Mouse (Mus musculus) hindbrain, embryonic 11.5 days (tissue): ENCODE results near the gene Eid2b. TPM values are rescaled to one million over a fixed set of nuclear protein-coding genes. Genes with fewer than 3 reads are reported as not detected.

Source experiments
- ATAC-seq: fragments of 200-750 bp; cut with Nextera tagmentation; 2 replicates; pipeline ENCODE4 v1.8.0; 2017; ENCODE audit warnings: mild to moderate bottlenecking, moderate TSS enrichment, moderate library complexity; ENCODE audit not compliant: low FRiP score
- DNase-seq: peaks from one replicate; pipeline ENCODE4 v3.0.0-alpha.2; 2015; ENCODE audit warnings: low spot score
- H3K27ac ChIP-seq: fragments of 300-500 bp; sonication (generic); 2 replicates; pipeline ENCODE4 v1.5.1; 2014; ENCODE audit warnings: mild to moderate bottlenecking, low read depth, low read length
- H3K27me3 ChIP-seq: fragments of 300-500 bp; sonication (generic); 2 replicates; pipeline ENCODE4 v1.6.1; 2014; ENCODE audit warnings: mild to moderate bottlenecking, low read length, moderate library complexity, mixed read lengths; ENCODE audit not compliant: control insufficient read depth, insufficient read depth
- H3K36me3 ChIP-seq: fragments of 300-500 bp; sonication (generic); 2 replicates; pipeline ENCODE4 v1.6.1; 2014; ENCODE audit warnings: mild to moderate bottlenecking, low read length, moderate library complexity, mixed read lengths; ENCODE audit not compliant: control insufficient read depth, insufficient read depth
- H3K4me1 ChIP-seq: fragments of 300-500 bp; sonication (generic); replicated peaks from 2 replicates; pipeline ENCODE4 v1.6.1; 2014; ENCODE audit warnings: low read length, mixed read lengths; ENCODE audit not compliant: control insufficient read depth, insufficient read depth
- H3K4me2 ChIP-seq: fragments of 300-500 bp; sonication (generic); replicated peaks from 2 replicates; pipeline ENCODE4 v1.6.1; 2014; ENCODE audit warnings: mild to moderate bottlenecking, low read depth, low read length
- H3K4me3 ChIP-seq: fragments of 300-500 bp; sonication (generic); 2 replicates; pipeline ENCODE4 v1.5.1; 2014; ENCODE audit warnings: low read depth, low read length
- H3K9ac ChIP-seq: fragments of 300-500 bp; sonication (generic); 2 replicates; pipeline ENCODE4 v1.6.1; 2014; ENCODE audit warnings: low read depth, low read length
- H3K9me3 ChIP-seq: fragments of 300-500 bp; sonication (generic); 2 replicates; pipeline ENCODE4 v1.6.1; 2016; ENCODE audit warnings: low read length; ENCODE audit not compliant: control insufficient read depth
- WGBS: fragments of 180-500 bp; shearing (Covaris S2); extraction: QIAGEN DNeasy Blood & Tissue Kit; methylation state at CpG from one replicate; pipeline ENCODE4 v1.1.7; 2014; 5-methylcytosine and 5-hydroxymethylcytosine counted together
- polyA plus RNA-seq: library from polyadenylated mRNA; unstranded; fragments of >200 nt; fragmentation: Nextera tagmentation; extraction: Ambion mirVana; gene quantifications from 2 replicates; pipeline ENCODE4 v1.2.1, GENCODE M21; 2014

Eid2b gene
- polyA plus RNA-seq, 1 experiment from 2014 or later = 17.4 TPM

GRCm38 (mm10) chr7:28328260-28328659 lies 50.7 kb downstream of the Eid2b start:
- Histone ChIP-seq H3K4me1 (no peaks in the 10 kb centered on the region), H3K36me3 (peaks cover 22% of the 10 kb centered on the region), H3K27me3 (no peaks in the 10 kb centered on the region), H3K9ac (no peak overlapping the region), H3K4me3 (no peak overlapping the region), H3K27ac (no peak overlapping the region), H3K9me3 (no peaks in the 10 kb centered on the region), H3K4me2 (no peak overlapping the region)
- ATAC-seq (no peak), DNase-seq (no peak)
- 100% methylated on average over 2 of the region's 2 CpGs for WGBS

Other genes with a start within 250 kb of the Eid2b start
- 415 and 426 TPM in 2 replicates for gene Psmc4, start 227.6 kb upstream of the Eid2b start, polyA plus RNA-seq
- gene Fcgbp, start 206.5 kb upstream of the Eid2b start, polyA plus RNA-seq = 0.27 and 0.43 TPM in 2 replicates
- gene 9530053A07Rik, start 148.3 kb upstream of the Eid2b start, polyA plus RNA-seq = 0.05 and 0.07 TPM in 2 replicates
- gene Fbl, start 108.0 kb upstream of the Eid2b start, polyA plus RNA-seq = 38.3 and 45.9 TPM in 2 replicates
- gene Dyrk1b, start 98.3 kb upstream of the Eid2b start, polyA plus RNA-seq = 18.1 and 23.5 TPM in 2 replicates
- 7.2 and 12.7 TPM in 2 replicates for gene Eid2, start 9.9 kb upstream of the Eid2b start, polyA plus RNA-seq
- 0.46 and 0.52 TPM in 2 replicates for gene Selenov, start 13.4 kb downstream of the Eid2b start, polyA plus RNA-seq
- 77.4 and 86.1 TPM in 2 replicates for gene Dll3, start 24.5 kb downstream of the Eid2b start, polyA plus RNA-seq
- gene Timm50, start 34.3 kb downstream of the Eid2b start, polyA plus RNA-seq = 189 and 201 TPM in 2 replicates
- 68.0 and 74.9 TPM in 2 replicates for gene Supt5, start 61.0 kb downstream of the Eid2b start, polyA plus RNA-seq
- 746 and 776 TPM in 2 replicates for gene Rps16, start 72.9 kb downstream of the Eid2b start, polyA plus RNA-seq
- 39.5 and 48.0 TPM in 2 replicates for gene Plekhg2, start 94.9 kb downstream of the Eid2b start, polyA plus RNA-seq
- 3.4 and 3.9 TPM in 2 replicates for gene Zfp36, start 102.5 kb downstream of the Eid2b start, polyA plus RNA-seq
- gene Med29, start 115.0 kb downstream of the Eid2b start, polyA plus RNA-seq = 47.6 and 49.7 TPM in 2 replicates
- 77.6 and 79.9 TPM in 2 replicates for gene Paf1, start 115.2 kb downstream of the Eid2b start, polyA plus RNA-seq
- gene Gmfg, start 159.7 kb downstream of the Eid2b start, polyA plus RNA-seq = 6.5 and 8.7 TPM in 2 replicates
- gene Lrfn1, start 174.2 kb downstream of the Eid2b start, polyA plus RNA-seq = 5.8 and 6.6 TPM in 2 replicates
- not detected in 2 replicates for gene Ifnl2, start 232.7 kb downstream of the Eid2b start, polyA plus RNA-seq
- gene Ifnl3, start 245.1 kb downstream of the Eid2b start, polyA plus RNA-seq = not detected in 2 replicates